Mouse (Mus musculus) thymus, adult 2 months (tissue): ENCODE data around the gene Spaca9. TPM values are rescaled to one million over a fixed set of nuclear protein-coding genes. Genes with fewer than 3 reads are reported as not detected.

Experiments used
- DNase-seq: peaks from one replicate; pipeline ENCODE4 v3.0.0; 2021
- H3K27ac ChIP-seq: fragments of 200-500 bp; 2 replicates; pipeline ENCODE4 v1.5.1; 2012; ENCODE audit warnings: low read length, control low read depth; ENCODE audit not compliant: control insufficient read depth, insufficient read depth
- H3K27me3 ChIP-seq: fragments of 200-500 bp; 2 replicates; pipeline ENCODE4 v1.6.1; 2012; ENCODE audit warnings: mild to moderate bottlenecking, low read length, moderate library complexity, mixed read lengths; ENCODE audit not compliant: control insufficient read depth, insufficient read depth
- H3K36me3 ChIP-seq: fragments of 200-500 bp; 2 replicates; pipeline ENCODE4 v1.6.1; 2012; ENCODE audit warnings: mild to moderate bottlenecking, low read length, moderate library complexity; ENCODE audit not compliant: control insufficient read depth, insufficient read depth
- H3K4me1 ChIP-seq: fragments of 200-500 bp; replicated peaks from 2 replicates; pipeline ENCODE4 v1.6.1; 2012; ENCODE audit warnings: low read length; ENCODE audit not compliant: control insufficient read depth, insufficient read depth
- H3K4me3 ChIP-seq: fragments of 200-500 bp; 2 replicates; pipeline ENCODE4 v1.5.1; 2012; ENCODE audit warnings: mild to moderate bottlenecking, low read length, control low read depth, moderate library complexity; ENCODE audit not compliant: control insufficient read depth, insufficient read depth
- CTCF ChIP-seq: fragments of 200-500 bp; IDR thresholded peaks from 2 replicates; pipeline ENCODE4 v1.5.1; 2012; ENCODE audit warnings: mild to moderate bottlenecking, control low read depth, low read length, moderate library complexity, borderline replicate concordance; ENCODE audit not compliant: control insufficient read depth, poor library complexity, insufficient read depth; ENCODE audit errors: extremely low read depth
- POLR2A ChIP-seq: fragments of 200-500 bp; IDR thresholded peaks from 2 replicates; pipeline ENCODE4 v1.6.1; 2012; ENCODE audit warnings: mild to moderate bottlenecking, low read length, control low read depth, moderate library complexity; ENCODE audit not compliant: control insufficient read depth, poor library complexity, insufficient read depth; ENCODE audit errors: extremely low read depth
- WGBS: fragments of 180-500 bp; shearing (Covaris S2); methylation state at CpG from one replicate; pipeline ENCODE4 v1.1.7; 2018; 5-methylcytosine and 5-hydroxymethylcytosine counted together
- polyA plus RNA-seq: library from polyadenylated mRNA; depleted of rRNA; stranded (reverse); fragments of >200 nt; gene quantifications from 2 replicates; pipeline ENCODE4 v1.2.3, GENCODE M21; 2012

Spaca9 gene
- polyA plus RNA-seq, 1 experiment: 2.5 TPM

DNA sequence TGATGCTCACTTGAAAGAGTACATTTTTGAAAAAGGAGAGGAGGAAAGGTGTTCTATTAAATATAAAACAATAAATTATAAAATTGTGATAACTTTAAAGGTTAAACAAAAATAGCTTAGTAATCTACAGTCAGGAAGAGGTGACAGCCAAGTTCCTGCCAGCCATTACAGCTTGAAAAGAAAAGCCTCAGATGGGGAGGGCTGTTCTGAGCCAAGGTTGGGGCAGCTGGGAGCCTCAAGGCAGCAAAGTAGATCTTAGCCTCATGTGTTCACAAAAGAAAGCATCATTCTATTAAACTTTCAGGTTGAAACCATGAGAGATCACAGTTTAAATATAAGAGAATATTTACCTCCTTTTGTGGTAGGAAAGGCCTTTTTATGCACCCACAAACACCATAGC lies 31.1 kb upstream of the Spaca9 start:
- H3K4me3 ChIP-seq: no peak overlapping the region
- no peaks in the 10 kb centered on the region for H3K27me3 ChIP-seq
- no peak for DNase-seq
- TF ChIP-seq CTCF: no peak
- peaks cover 9% of the 10 kb centered on the region for H3K4me1 ChIP-seq
- no peak overlapping the region for H3K27ac ChIP-seq
- H3K36me3 ChIP-seq: no peaks in the 10 kb centered on the region

- DNase-seq: peak; percentile 16
- Histone ChIP-seq H3K36me3 (no peaks in the 10 kb centered on the region), H3K4me3 (no peak overlapping the region), H3K27ac (no peak overlapping the region), H3K27me3 (no peaks in the 10 kb centered on the region), H3K4me1 (peaks cover 9% of the 10 kb centered on the region)
- TF ChIP-seq POLR2A (no peak), CTCF (no peak)
- 56% methylated on average over 16 of the region's 16 CpGs for WGBS
Observed at GRCm38 (mm10) chr2:28727786-28728404, 28.4 kb upstream of the Spaca9 start.

DNA sequence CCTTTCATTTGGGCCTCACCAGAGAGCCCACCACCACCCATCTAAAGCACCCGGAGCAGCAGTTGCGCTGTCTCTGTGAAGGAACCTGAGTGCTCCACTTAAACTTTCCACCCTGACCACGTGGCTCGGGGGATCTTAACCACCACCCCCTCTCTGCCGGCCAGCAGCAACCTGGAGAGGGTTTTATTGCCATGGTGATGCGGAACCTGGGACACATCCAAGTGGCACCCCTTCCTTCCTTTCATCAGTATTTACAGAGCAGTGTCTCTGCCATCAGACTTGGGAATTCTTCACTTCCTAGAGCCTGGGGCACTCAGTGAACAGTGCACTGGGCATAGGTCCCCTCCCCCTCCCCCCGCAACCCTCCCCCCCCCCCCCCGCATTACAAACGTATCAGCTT lies 24.4 kb upstream of the Spaca9 start:
- Histone ChIP-seq H3K4me1 (peaks cover 9% of the 10 kb centered on the region), H3K27me3 (no peaks in the 10 kb centered on the region), H3K4me3 (no peak overlapping the region), H3K36me3 (no peaks in the 10 kb centered on the region), H3K27ac (no peak overlapping the region)
- no peak for DNase-seq
- whole genome bisulfite sequencing: 25% methylated on average over 9 of the region's 9 CpGs
- TF ChIP-seq CTCF: no peak
- TF ChIP-seq POLR2A: no peak

GRCm38 (mm10) chr2:28722419-28722818 lies 22.9 kb upstream of the Spaca9 start:
- WGBS: 94% methylated on average over 8 of the region's 8 CpGs
- DNase-seq: no peak
- H3K36me3 ChIP-seq: no peaks in the 10 kb centered on the region
- H3K4me1 ChIP-seq: peaks cover 2% of the 10 kb centered on the region
- TF ChIP-seq POLR2A (no peak), CTCF (no peak)
- H3K4me3 ChIP-seq: no peak overlapping the region
- no peak overlapping the region for H3K27ac ChIP-seq
- no peaks in the 10 kb centered on the region for H3K27me3 ChIP-seq

DNA sequence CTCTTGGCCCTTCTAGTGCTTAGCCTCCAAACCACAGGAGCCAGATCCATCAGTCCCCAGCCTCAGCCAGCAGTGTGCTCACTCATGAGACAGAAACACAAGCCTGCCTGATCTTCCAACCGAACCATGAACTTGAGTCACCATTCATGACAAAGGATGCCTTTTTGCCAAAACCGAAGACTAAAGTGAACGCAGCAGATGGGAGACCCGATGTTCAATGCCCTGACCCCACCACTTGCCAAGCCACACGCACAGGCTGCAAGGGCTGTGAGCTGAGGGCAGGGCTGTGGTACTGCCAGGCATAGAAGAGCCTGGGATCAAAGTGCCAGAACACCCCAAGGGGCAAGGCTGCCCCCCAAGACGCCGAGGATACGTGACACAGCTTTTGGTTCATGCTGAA lies 13.5 kb upstream of the Spaca9 start:
- no peak for DNase-seq
- Histone ChIP-seq H3K4me3 (no peak overlapping the region), H3K27ac (no peak overlapping the region), H3K36me3 (no peaks in the 10 kb centered on the region), H3K27me3 (no peaks in the 10 kb centered on the region), H3K4me1 (no peaks in the 10 kb centered on the region)
- TF ChIP-seq POLR2A: no peak
- no peak for TF ChIP-seq CTCF
- 88% methylated on average over 8 of the region's 8 CpGs for WGBS

DNA sequence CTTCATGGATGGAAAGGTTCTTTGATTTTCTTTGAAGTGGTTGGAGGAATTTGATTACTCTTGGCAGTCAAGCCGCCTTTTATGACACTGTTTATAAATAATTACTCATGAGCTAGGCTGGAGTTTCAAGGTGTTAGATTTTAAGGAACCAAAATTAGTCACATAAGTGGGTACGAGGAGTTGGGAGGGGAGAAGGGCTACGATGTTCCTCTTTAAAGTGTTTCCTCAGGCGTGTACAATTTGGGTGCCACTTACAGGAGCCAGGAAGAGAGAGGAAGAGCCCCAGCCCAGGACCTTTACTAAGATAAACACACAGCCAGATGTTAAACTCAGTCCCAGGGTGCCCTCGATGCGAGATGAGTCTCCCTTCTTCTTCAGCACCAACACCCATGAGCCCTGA lies 7.3 kb upstream of the Spaca9 start:
- no peak overlapping the region for H3K27ac ChIP-seq
- H3K4me3 ChIP-seq: no peak overlapping the region
- DNase-seq: no peak
- no peaks in the 10 kb centered on the region for H3K36me3 ChIP-seq
- 37% methylated on average over 6 of the region's 6 CpGs for WGBS
- TF ChIP-seq CTCF (no peak), POLR2A (no peak)
- H3K4me1 ChIP-seq: 0 out of 2 replicates have a peak, but pooled peaks cover 6% of the 10 kb centered on the region
- H3K27me3 ChIP-seq: no peaks in the 10 kb centered on the region

DNA sequence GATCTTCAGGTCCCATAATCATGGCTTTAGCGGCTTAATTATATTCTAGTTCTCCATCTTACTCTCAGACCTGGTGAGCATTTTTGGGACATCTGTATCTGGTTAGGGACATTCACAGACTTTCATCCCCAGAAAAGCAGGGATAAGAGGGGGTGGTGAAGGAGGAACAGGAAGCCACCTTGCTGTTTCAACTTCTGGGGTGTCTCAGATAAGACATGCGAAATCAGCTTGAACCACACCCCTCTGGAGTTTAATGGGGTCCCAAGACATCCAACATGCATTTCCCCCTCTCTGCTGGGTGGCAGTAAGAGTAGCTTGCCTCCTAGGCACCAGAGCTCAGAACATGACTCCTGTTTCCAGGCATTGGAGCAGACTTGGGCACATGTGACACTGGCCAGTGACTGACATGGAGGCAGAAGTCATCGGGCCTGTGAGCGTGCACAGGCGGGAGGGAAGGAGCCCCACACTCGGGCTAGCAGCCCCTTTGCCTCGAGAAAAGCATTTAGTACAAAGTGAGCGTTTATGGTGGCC lies 6.6 kb upstream of the Spaca9 start:
- H3K4me3 ChIP-seq: no peak overlapping the region
- no peak for TF ChIP-seq POLR2A
- TF ChIP-seq CTCF: no peak
- H3K27me3 ChIP-seq: no peaks in the 10 kb centered on the region
- H3K4me1 ChIP-seq: 0 out of 2 replicates have a peak, but pooled peaks cover 6% of the 10 kb centered on the region
- no peak overlapping the region for H3K27ac ChIP-seq
- DNase-seq: no peak
- 84% methylated on average over 8 of the region's 8 CpGs for WGBS
- H3K36me3 ChIP-seq: no peaks in the 10 kb centered on the region
